Mouse (Mus musculus): ENCODE data around the gene Ipp. TPM values are rescaled to one million over a fixed set of nuclear protein-coding genes. Genes with fewer than 3 reads are reported as not detected.

Gene Ipp
- polyA plus RNA-seq, 1 experiment from 2014 or later, result 15.5 TPM

GRCm38 (mm10) chr4:116531109-116531508 lies 23.8 kb downstream of the Ipp start:
- Histone ChIP-seq H3K4me1 (replicated peaks; ENCODE audit: insufficient read depth, low read length) (no peaks in the 10 kb centered on the region), H3K4me2 (ENCODE audit: low read length) (no peak overlapping the region), H3K27me3 (ENCODE audit: insufficient read depth, low read length) (no peaks in the 10 kb centered on the region), H3K27ac (no peak overlapping the region), H3K9ac (ENCODE audit: low read depth, low read length) (no peak overlapping the region), H3K9me3 (replicated peaks; ENCODE audit: low read length) (no peaks in the 10 kb centered on the region), H3K4me3 (replicated peaks; ENCODE audit: low read depth, low read length) (no peak overlapping the region), H3K36me3 (ENCODE audit: insufficient read depth, low read length) (no peaks in the 10 kb centered on the region)
- ATAC-seq (replicated peaks; ENCODE audit: low FRiP score, low read depth), result no peak
- no peak for DNase-seq (ENCODE audit: low spot score)
- TF ChIP-seq CTCF (IDR thresholded peaks at IDR 0.05; ENCODE audit: low read depth), result peak; percentile 31
- WGBS, result 52% methylated on average over 2 of the region's 2 CpGs

DNA sequence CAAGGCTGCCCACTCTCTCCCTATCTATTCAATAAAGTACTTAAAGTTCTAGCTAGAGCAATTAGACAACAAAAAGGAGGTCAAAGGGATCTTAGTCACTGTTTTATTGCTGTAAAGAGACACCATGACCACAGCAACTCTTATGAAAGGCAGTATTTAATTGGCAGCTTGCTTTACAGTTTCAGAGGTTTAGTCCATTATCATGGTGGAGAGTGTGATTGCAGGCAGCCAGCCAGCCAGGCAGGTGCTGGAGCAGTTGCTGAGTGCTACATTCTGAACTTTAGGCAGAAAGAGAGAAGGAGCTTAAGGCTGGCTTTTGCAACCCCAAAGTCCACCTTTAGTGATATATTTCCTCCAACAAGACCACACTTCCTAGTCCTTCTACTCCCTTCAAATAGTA lies 29.0 kb downstream of the Ipp start:
- Histone ChIP-seq H3K27me3 (ENCODE audit: insufficient read depth, low read length) (no peaks in the 10 kb centered on the region), H3K4me3 (replicated peaks; ENCODE audit: low read depth, low read length) (no peak overlapping the region)
- ATAC-seq (replicated peaks; ENCODE audit: low FRiP score, low read depth), result no peak

GRCm38 (mm10) chr4:116537737-116538136 lies 30.4 kb downstream of the Ipp start:
- 79% methylated on average over 3 of the region's 3 CpGs for WGBS
- H3K4me2 ChIP-seq (ENCODE audit: low read length), result no peak overlapping the region
- H3K9me3 ChIP-seq (replicated peaks; ENCODE audit: low read length), result no peaks in the 10 kb centered on the region
- no peaks in the 10 kb centered on the region for H3K27me3 ChIP-seq (ENCODE audit: insufficient read depth, low read length)
- ATAC-seq (replicated peaks; ENCODE audit: low FRiP score, low read depth), result no peak
- no peak for DNase-seq (ENCODE audit: low spot score)
- TF ChIP-seq CTCF (IDR thresholded peaks at IDR 0.05; ENCODE audit: low read depth), result no peak
- no peak overlapping the region for H3K27ac ChIP-seq
- no peak overlapping the region for H3K4me3 ChIP-seq (replicated peaks; ENCODE audit: low read depth, low read length)
- no peak overlapping the region for H3K9ac ChIP-seq (ENCODE audit: low read depth, low read length)
- no peaks in the 10 kb centered on the region for H3K4me1 ChIP-seq (replicated peaks; ENCODE audit: insufficient read depth, low read length)
- H3K36me3 ChIP-seq (ENCODE audit: insufficient read depth, low read length), result peaks cover 9% of the 10 kb centered on the region; the same call in 1 of the 2 replicates

More for the DNA sequence above, 29.0 kb downstream of the Ipp start:
- Histone ChIP-seq H3K9ac (ENCODE audit: low read depth, low read length) (no peak overlapping the region), H3K4me1 (replicated peaks; ENCODE audit: insufficient read depth, low read length) (no peaks in the 10 kb centered on the region), H3K36me3 (ENCODE audit: insufficient read depth, low read length) (peaks cover 9% of the 10 kb centered on the region; the same call in 1 of the 2 replicates), H3K27ac (no peak overlapping the region), H3K4me2 (ENCODE audit: low read length) (no peak overlapping the region), H3K9me3 (replicated peaks; ENCODE audit: low read length) (no peaks in the 10 kb centered on the region)
- no peak for TF ChIP-seq CTCF (IDR thresholded peaks at IDR 0.05; ENCODE audit: low read depth)
- DNase-seq (ENCODE audit: low spot score), result no peak

GRCm38 (mm10) chr4:116550432-116550831 lies 43.1 kb downstream of the Ipp start:
- Histone ChIP-seq H3K4me1 (replicated peaks; ENCODE audit: insufficient read depth, low read length) (no peaks in the 10 kb centered on the region), H3K4me3 (replicated peaks; ENCODE audit: low read depth, low read length) (no peak overlapping the region), H3K4me2 (ENCODE audit: low read length) (no peak overlapping the region), H3K9me3 (replicated peaks; ENCODE audit: low read length) (no peaks in the 10 kb centered on the region), H3K27ac (no peak overlapping the region), H3K36me3 (ENCODE audit: insufficient read depth, low read length) (no peaks in the 10 kb centered on the region; the same call in 1 of the 2 replicates), H3K9ac (ENCODE audit: low read depth, low read length) (no peak overlapping the region), H3K27me3 (ENCODE audit: insufficient read depth, low read length) (no peaks in the 10 kb centered on the region)
- 88% methylated on average over 1 of the region's 1 CpGs for WGBS
- ATAC-seq (replicated peaks; ENCODE audit: low FRiP score, low read depth), result no peak
- no peak for DNase-seq (ENCODE audit: low spot score)
- no peak for TF ChIP-seq CTCF (IDR thresholded peaks at IDR 0.05; ENCODE audit: low read depth)

DNA sequence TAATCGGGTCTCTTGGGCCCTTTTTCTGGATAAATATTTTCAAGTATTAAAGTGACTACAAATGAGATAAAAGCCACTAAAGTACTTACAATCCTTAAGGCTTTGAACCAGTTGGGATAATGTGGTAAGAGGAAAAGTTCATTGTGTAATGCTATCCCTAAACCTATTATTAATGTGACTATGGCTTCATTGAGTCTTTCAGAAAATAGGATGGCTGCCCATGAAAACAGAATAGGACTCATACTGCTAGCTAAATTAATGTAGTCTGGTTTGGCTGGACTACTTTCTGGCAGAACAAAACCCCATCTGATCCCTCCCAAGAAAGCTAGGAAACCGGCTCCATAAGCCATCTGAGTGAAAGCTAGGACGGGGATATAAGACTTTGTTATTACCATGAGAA lies 45.7 kb downstream of the Ipp start:
- DNase-seq (ENCODE audit: low spot score) (no peak), ATAC-seq (replicated peaks; ENCODE audit: low FRiP score, low read depth) (no peak)
- H3K27me3 ChIP-seq (ENCODE audit: insufficient read depth, low read length), result no peaks in the 10 kb centered on the region
- no peaks in the 10 kb centered on the region for H3K4me1 ChIP-seq (replicated peaks; ENCODE audit: insufficient read depth, low read length)
- 88% methylated on average over 3 of the region's 3 CpGs for WGBS
- no peaks in the 10 kb centered on the region for H3K9me3 ChIP-seq (replicated peaks; ENCODE audit: low read length)
- no peak for TF ChIP-seq CTCF (IDR thresholded peaks at IDR 0.05; ENCODE audit: low read depth)
- H3K4me2 ChIP-seq (ENCODE audit: low read length), result no peak overlapping the region
- no peaks in the 10 kb centered on the region; the same call in 1 of the 2 replicates for H3K36me3 ChIP-seq (ENCODE audit: insufficient read depth, low read length)
- no peak overlapping the region for H3K27ac ChIP-seq
- H3K4me3 ChIP-seq (replicated peaks; ENCODE audit: low read depth, low read length), result no peak overlapping the region
- no peak overlapping the region for H3K9ac ChIP-seq (ENCODE audit: low read depth, low read length)

GRCm38 (mm10) chr4:116555413-116556300 lies 48.3 kb downstream of the Ipp start, which contains the start of gene Tmem69:
Gene Tmem69 (minus strand): TSS chr4:116555936.
- peak within 1 kb of the TSS; percentile 80 for H3K9ac ChIP-seq (ENCODE audit: low read depth, low read length)
- WGBS, result 6% methylated on average over 23 of the region's 23 CpGs
- TF ChIP-seq CTCF (IDR thresholded peaks at IDR 0.05; ENCODE audit: low read depth), result no peak
- peak within 1 kb of the TSS; percentile 87 for H3K4me2 ChIP-seq (ENCODE audit: low read length)
- H3K9me3 ChIP-seq (replicated peaks; ENCODE audit: low read length), result no peaks in the 10 kb centered on the region
- H3K36me3 ChIP-seq (ENCODE audit: insufficient read depth, low read length), result no peaks in the 10 kb centered on the region; the same call in 1 of the 2 replicates
- peak; percentile 88 for DNase-seq (ENCODE audit: low spot score)
- H3K27ac ChIP-seq, result peak within 1 kb of the TSS; percentile 97
- ATAC-seq (replicated peaks; ENCODE audit: low FRiP score, low read depth), result no peak
- peak within 1 kb of the TSS; percentile 85 for H3K4me3 ChIP-seq (replicated peaks; ENCODE audit: low read depth, low read length)
- no peaks in the 10 kb centered on the region for H3K27me3 ChIP-seq (ENCODE audit: insufficient read depth, low read length)
- no peaks in the 10 kb centered on the region for H3K4me1 ChIP-seq (replicated peaks; ENCODE audit: insufficient read depth, low read length)

Measured in kidney, postnatal 0 days (tissue).